Mouse (Mus musculus) gastrocnemius, adult 18-20 months (tissue): Measurements from ENCODE around the gene Tcl1b1. TPM values are rescaled to one million over a fixed set of nuclear protein-coding genes. Genes with fewer than 3 reads are reported as not detected.
A peak's percentile ranks its signal among the peaks of the same experiment; 100 is the strongest.
"Not testable (repeated sequence)": the region's sequence is repeated elsewhere in the genome, so short reads cannot be mapped to it uniquely, and the experiment has no call there.

Source experiments
- DNase-seq: peaks from one replicate; pipeline ENCODE4 v3.0.0; 2021; ENCODE audit warnings: low spot score
- long read RNA-seq, 2 experiments: library from polyadenylated mRNA; stranded (forward); transcript quantifications; one replicate each; pipeline ENCODE4 v2.0.0; 2021
- total RNA-seq, 2 experiments: library from RNA; stranded (reverse); gene quantifications; 2 replicates each; pipeline ENCODE4 v1.2.3; 2021

Tcl1b1 gene
- total RNA-seq: not detected
- long read RNA-seq, experiment 1: 0 reads
- long read RNA-seq, experiment 2: 0 reads

GRCm38 (mm10) chr12:105159390-105159789 lies at the start of gene Tcl1b1:
Tcl1b1 (plus strand) TSS chr12:105159690.
- DNase-seq: no peak

- no peak for DNase-seq
These were observed 49.7 kb upstream of the Tcl1b1 start for GRCm38 (mm10) chr12:105109812-105110211.

- no peak for DNase-seq
These were observed 47.0 kb upstream of the Tcl1b1 start for GRCm38 (mm10) chr12:105112321-105112988.

- no peak for DNase-seq
These were observed 42.8 kb upstream of the Tcl1b1 start for GRCm38 (mm10) chr12:105116648-105117047.

- DNase-seq: no peak
These were observed 34.1 kb upstream of the Tcl1b1 start for GRCm38 (mm10) chr12:105125362-105125761.

- no peak for DNase-seq
These were observed 33.0 kb upstream of the Tcl1b1 start for GRCm38 (mm10) chr12:105126516-105126915.

GRCm38 (mm10) chr12:105127607-105128006 lies 31.9 kb upstream of the Tcl1b1 start:
- no peak for DNase-seq

- not testable (repeated sequence) for DNase-seq
These were observed 29.8 kb upstream of the Tcl1b1 start for GRCm38 (mm10) chr12:105129494-105130205.

- DNase-seq: not testable (repeated sequence)
These were observed 25.3 kb upstream of the Tcl1b1 start for GRCm38 (mm10) chr12:105134167-105134566.

- not testable (repeated sequence) for DNase-seq
These were observed 24.7 kb upstream of the Tcl1b1 start for GRCm38 (mm10) chr12:105134826-105135225.

GRCm38 (mm10) chr12:105137729-105138128 lies 21.8 kb upstream of the Tcl1b1 start:
- not testable (repeated sequence) for DNase-seq

- DNase-seq: no peak
These were observed 16.4 kb upstream of the Tcl1b1 start for GRCm38 (mm10) chr12:105143096-105143495.

GRCm38 (mm10) chr12:105144928-105145327 lies 14.6 kb upstream of the Tcl1b1 start:
- DNase-seq: not testable (repeated sequence)

GRCm38 (mm10) chr12:105145714-105146113 lies 13.8 kb upstream of the Tcl1b1 start, which contains the start of gene Tcl1b2:
Tcl1b2 (plus strand) TSS chr12:105146014.
- DNase-seq: no peak

- DNase-seq: peak; percentile 25
These were observed 4.2 kb upstream of the Tcl1b1 start for GRCm38 (mm10) chr12:105155286-105155685.

- no peak for DNase-seq
These were observed 648 bp upstream of the Tcl1b1 start for GRCm38 (mm10) chr12:105158842-105159241.

GRCm38 (mm10) chr12:105166734-105167133 lies 7.2 kb downstream of the Tcl1b1 start:
- no peak for DNase-seq

- no peak for DNase-seq
These were observed 13.9 kb downstream of the Tcl1b1 start for GRCm38 (mm10) chr12:105173366-105173765.

GRCm38 (mm10) chr12:105174318-105174717 lies 14.8 kb downstream of the Tcl1b1 start:
- DNase-seq: peak; percentile 42

GRCm38 (mm10) chr12:105176044-105176443 lies 16.6 kb downstream of the Tcl1b1 start, which contains the start of gene Tcl1b5:
Tcl1b5 (plus strand) TSS chr12:105176344.
- DNase-seq: not testable (repeated sequence)

- DNase-seq: not testable (repeated sequence)
These were observed 21.7 kb downstream of the Tcl1b1 start for GRCm38 (mm10) chr12:105181040-105181644.

- peak; percentile 2 for DNase-seq
These were observed 29.5 kb downstream of the Tcl1b1 start for GRCm38 (mm10) chr12:105188980-105189379.
